ENCODE assay signal across 13 mouse cellular contexts in genomic region chr1:194607406-194608261, GRCm38 (mm10). TPM values are rescaled to one million over a fixed set of nuclear protein-coding genes. Genes with fewer than 3 reads are reported as not detected.
DNase-seq lines count a peak whose midpoint lies in the region; ATAC-seq and TF ChIP-seq lines count a peak whose summit lies in the region.
"Had no signal": no experiment of that assay in that cellular context is flagged by ENCODE, and none has a peak within 500 bp of the region (broad histone marks: within the 10 kb centered on the region; RNA-seq: fewer than 3 reads in every experiment).

No protein-coding gene starts in this region.

- H3K36me3 ChIP-seq in forebrain, embryonic 11.5 days (ENCODE audit: control insufficient read depth, insufficient read depth, low read length): no peaks in the 10 kb centered on the region
- H3K36me3 ChIP-seq in forebrain, embryonic 10.5 days (replicated peaks): no peaks in the 10 kb centered on the region
- no peaks in the 10 kb centered on the region for H3K36me3 ChIP-seq in E14TG2a.4 (ENCODE audit: insufficient read depth, low read length)
- H3K36me3 ChIP-seq: heart, embryonic 15.5 days had no signal

- no peak for TF ChIP-seq POLR2A in brain, embryonic 14.5 days (IDR thresholded peaks at IDR 0.05; ENCODE audit: borderline replicate concordance, extremely low read depth, insufficient read depth, insufficient read length, poor library complexity, severe bottlenecking)

- ATAC-seq in forebrain, embryonic 11.5 days (replicated peaks; ENCODE audit: low FRiP score): peak; percentile 32; the same call in 1 of the 2 replicates

- H3K9me3 ChIP-seq in forebrain, embryonic 11.5 days (ENCODE audit: control insufficient read depth, low read length): no peaks in the 10 kb centered on the region
- H3K9me3 ChIP-seq in forebrain, embryonic 10.5 days: no peaks in the 10 kb centered on the region
- H3K9me3 ChIP-seq in E14TG2a.4 (ENCODE audit: low read length): no peaks in the 10 kb centered on the region
- H3K9me3 ChIP-seq: heart, embryonic 15.5 days had no signal

- TF ChIP-seq CTCF in layer of hippocampus, adult 2 months (conservative IDR thresholded peaks at IDR 0.05): peak; percentile 77
- peak; percentile 34; the same call in 1 of the 2 replicates for TF ChIP-seq CTCF in E14TG2a.4 (conservative IDR thresholded peaks at IDR 0.05; ENCODE audit: low read length)
- peak; percentile 30; the same call in 1 of the 2 replicates for TF ChIP-seq CTCF in brain, embryonic 14.5 days (IDR thresholded peaks at IDR 0.05; ENCODE audit: borderline replicate concordance, extremely low read depth, insufficient read depth, insufficient read length)

- H3K4me2 ChIP-seq in forebrain, embryonic 11.5 days (ENCODE audit: low read depth, low read length, severe bottlenecking): no peak overlapping the region
- H3K4me2 ChIP-seq: heart, embryonic 15.5 days had no signal

- DNase-seq in forebrain, embryonic 11.5 days (ENCODE audit: low spot score): no peak
- DNase-seq in forebrain, embryonic 10.5 days (ENCODE audit: extremely low spot score, low spot score): no peak
- DNase-seq in layer of hippocampus, adult 2 months (ENCODE audit: low spot score in 2 of 2): no peak
- no peak for DNase-seq in layer of hippocampus, adult 9-11 months
- no peak for DNase-seq in brain, embryonic 14.5 days (ENCODE audit: low read depth)
- no peak for DNase-seq in gastrocnemius, adult 8-10 months (ENCODE audit: low spot score in 2 of 2)
- no peak for DNase-seq in adrenal gland, adult 18-20 months (ENCODE audit: low spot score in 2 of 2)
- DNase-seq: adrenal gland, postnatal 25 days; gastrocnemius, postnatal 10 days; kidney, postnatal 4 days; thymus, adult 18-20 months had no signal

- no peak overlapping the region for H3K9ac ChIP-seq in forebrain, embryonic 11.5 days (ENCODE audit: low read length)
- H3K9ac ChIP-seq: heart, embryonic 15.5 days had no signal

- H3K4me1 ChIP-seq in forebrain, embryonic 11.5 days (replicated peaks; ENCODE audit: control insufficient read depth, insufficient read depth, low read length): 0 out of 2 replicates have a peak, but pooled peaks cover 5% of the 10 kb centered on the region
- H3K4me1 ChIP-seq in forebrain, embryonic 10.5 days: peaks cover 22% of the 10 kb centered on the region
- peaks cover 24% of the 10 kb centered on the region for H3K4me1 ChIP-seq in E14TG2a.4 (replicated peaks; ENCODE audit: low read depth, low read length)

- no peak overlapping the region for H3K27ac ChIP-seq in forebrain, embryonic 11.5 days (ENCODE audit: low read depth, low read length)
- no peak overlapping the region for H3K27ac ChIP-seq in forebrain, embryonic 10.5 days
- peak overlapping the region; percentile 58; the same call in 1 of the 2 replicates for H3K27ac ChIP-seq in layer of hippocampus, adult 2 months
- H3K27ac ChIP-seq: heart, embryonic 15.5 days had no signal

- WGBS in forebrain, embryonic 11.5 days: 64% methylated on average over 5 of the region's 5 CpGs
- WGBS in forebrain, embryonic 10.5 days: 74% methylated on average over 5 of the region's 5 CpGs

- no peak overlapping the region for H3K4me3 ChIP-seq in forebrain, embryonic 11.5 days (ENCODE audit: low read depth, low read length)
- no peak overlapping the region for H3K4me3 ChIP-seq in forebrain, embryonic 10.5 days
- no peak overlapping the region for H3K4me3 ChIP-seq in layer of hippocampus, adult 2 months
- H3K4me3 ChIP-seq in E14TG2a.4 (replicated peaks; ENCODE audit: low read length): no peak overlapping the region
- H3K4me3 ChIP-seq: heart, embryonic 15.5 days had no signal

- no peaks in the 10 kb centered on the region for H3K27me3 ChIP-seq in forebrain, embryonic 11.5 days (ENCODE audit: control insufficient read depth, insufficient read depth, low read length)
- H3K27me3 ChIP-seq in forebrain, embryonic 10.5 days (ENCODE audit: poor library complexity, severe bottlenecking): no peaks in the 10 kb centered on the region
- H3K27me3 ChIP-seq in E14TG2a.4 (ENCODE audit: insufficient read depth, low read length): peaks cover 3% of the 10 kb centered on the region
- H3K27me3 ChIP-seq: heart, embryonic 15.5 days had no signal

RNA-seq across cellular contexts. Expression of gene Plxna2, which starts 10.4 kb away (rescaled TPM):
- polyA plus RNA-seq in forebrain, embryonic 11.5 days (2014; fragmentation: Nextera tagmentation; extraction: Ambion mirVana): 19.0 and 22.5 TPM in 2 replicates
- 6.5 and 7.4 TPM in 2 replicates for polyA plus RNA-seq in forebrain, embryonic 10.5 days (2016; fragmentation: Nextera tagmentation; extraction: Ambion mirVana)
- 10 to 100 TPM; 68.1 to 73.2 TPM for total RNA-seq in layer of hippocampus, adult 2 months (2021)
- polyA plus RNA-seq in brain, embryonic 14.5 days (2012; rRNA removed): 60.3 and 66.5 TPM in 2 replicates
- 1 to 10 TPM; 4.8 to 8.1 (median 5.2) TPM for total RNA-seq in gastrocnemius, adult 8-10 months (2022)
- 10 to 100 TPM; 10.1 to 12.2 TPM for total RNA-seq in adrenal gland, adult 18-20 months (2021)

Comparison
In these comparisons a context has a peak if more than half of its experiments do, and no peak if none do; other contexts are left out.
1. RNA of gene Plxna2, which starts 10.4 kb away (total RNA-seq): 68.1 to 73.2 TPM in layer of hippocampus, adult 2 months; 10.1 to 12.2 TPM in adrenal gland, adult 18-20 months and 4.8 to 8.1 TPM in gastrocnemius, adult 8-10 months; every median in the first group is over 4 times any median in the second.
2. Peak in every context shown above with its lines, with median percentiles within 50 percentile points of each other: CTCF ChIP-seq.